Mouse (Mus musculus): ENCODE results near the gene Cldn15.
"Not testable (repeated sequence)": the region's sequence is repeated elsewhere in the genome, so short reads cannot be mapped to it uniquely, and the experiment has no call there.

Cldn15 gene

GRCm38 (mm10) chr5:136966331-136966730 lies at the start of gene Cldn15:
Gene Cldn15, plus strand, starts transcription at chr5:136966616.
- no peak for DNase-seq (ENCODE audit: low read depth)

GRCm38 (mm10) chr5:136917613-136918242 lies 48.7 kb upstream of the Cldn15 start:
- DNase-seq (ENCODE audit: low read depth) = no peak

- peak; percentile 90 for DNase-seq (ENCODE audit: low read depth)
Measured at GRCm38 (mm10) chr5:136918655-136919472, 47.6 kb upstream of the Cldn15 start.

GRCm38 (mm10) chr5:136919546-136920301 lies 46.7 kb upstream of the Cldn15 start:
- no peak for DNase-seq (ENCODE audit: low read depth)

GRCm38 (mm10) chr5:136922830-136923229 lies 43.6 kb upstream of the Cldn15 start:
- DNase-seq (ENCODE audit: low read depth) = no peak

- no peak for DNase-seq (ENCODE audit: low read depth)
Measured at GRCm38 (mm10) chr5:136923751-136924478, 42.5 kb upstream of the Cldn15 start.

GRCm38 (mm10) chr5:136929073-136929472 lies 37.3 kb upstream of the Cldn15 start:
- peak; percentile 76 for DNase-seq (ENCODE audit: low read depth)

GRCm38 (mm10) chr5:136931896-136932295 lies 34.5 kb upstream of the Cldn15 start:
- DNase-seq (ENCODE audit: low read depth) = no peak

- DNase-seq (ENCODE audit: low read depth) = no peak
Measured at GRCm38 (mm10) chr5:136932956-136933355, 33.5 kb upstream of the Cldn15 start.

GRCm38 (mm10) chr5:136933930-136934329 lies 32.5 kb upstream of the Cldn15 start:
- no peak for DNase-seq (ENCODE audit: low read depth)

- no peak for DNase-seq (ENCODE audit: low read depth)
Measured at GRCm38 (mm10) chr5:136935905-136936695, 30.3 kb upstream of the Cldn15 start.

- no peak for DNase-seq (ENCODE audit: low read depth)
Measured at GRCm38 (mm10) chr5:136936750-136937149, 29.7 kb upstream of the Cldn15 start.

- DNase-seq (ENCODE audit: low read depth) = no peak
Measured at GRCm38 (mm10) chr5:136937621-136938020, 28.8 kb upstream of the Cldn15 start.

GRCm38 (mm10) chr5:136939284-136939683 lies 27.1 kb upstream of the Cldn15 start:
- DNase-seq (ENCODE audit: low read depth) = no peak

- not testable (repeated sequence) for DNase-seq (ENCODE audit: low read depth)
Measured at GRCm38 (mm10) chr5:136940029-136940428, 26.4 kb upstream of the Cldn15 start.

- no peak for DNase-seq (ENCODE audit: low read depth)
Measured at GRCm38 (mm10) chr5:136940845-136941560, 25.4 kb upstream of the Cldn15 start.

- DNase-seq (ENCODE audit: low read depth) = no peak
Measured at GRCm38 (mm10) chr5:136942781-136943180, 23.6 kb upstream of the Cldn15 start.

- DNase-seq (ENCODE audit: low read depth) = no peak
Measured at GRCm38 (mm10) chr5:136943382-136943781, 23.0 kb upstream of the Cldn15 start.

- DNase-seq (ENCODE audit: low read depth) = no peak
Measured at GRCm38 (mm10) chr5:136945084-136945483, 21.3 kb upstream of the Cldn15 start.

- no peak for DNase-seq (ENCODE audit: low read depth)
Measured at GRCm38 (mm10) chr5:136947874-136948273, 18.5 kb upstream of the Cldn15 start.
